Mouse (Mus musculus) activated CD4-positive, CD25-positive, alpha-beta regulatory T cell, adult 4 months (primary cell): Measurements from ENCODE around the gene Nkx2-3. TPM values are rescaled to one million over a fixed set of nuclear protein-coding genes. Genes with fewer than 3 reads are reported as not detected.

Source experiments
- polyA plus RNA-seq, 2 experiments: library from polyadenylated mRNA; unstranded; fragments of 100-300 nt; shearing (Covaris generic); gene quantifications; one replicate each; pipeline ENCODE4 v1.2.1; 2017

The Nkx2-3 gene
- polyA plus RNA-seq, 2 experiments from 2014 or later = not detected

Other genes starting within 250 kb of the Nkx2-3 start
- gene Hpse2, start 224.0 kb upstream of the Nkx2-3 start, polyA plus RNA-seq = under 1 TPM in 1 of 2 experiments, not detected in 1; 0.08 TPM
- gene Cnnm1, start 171.9 kb upstream of the Nkx2-3 start, polyA plus RNA-seq = not detected
- 10 to 100 TPM; 37.1 to 54.8 TPM for gene Got1, start 87.7 kb upstream of the Nkx2-3 start, polyA plus RNA-seq
- gene Slc25a28, start 62.6 kb downstream of the Nkx2-3 start, polyA plus RNA-seq = 10 to 100 TPM in 1 of 2 experiments, 1 to 10 TPM in 1; 8.3 to 10.8 TPM
- 1 to 10 TPM; 8.0 TPM for gene Entpd7, start 77.3 kb downstream of the Nkx2-3 start, polyA plus RNA-seq
- 10 to 100 TPM; 12.3 to 19.9 TPM for gene Cutc, start 140.7 kb downstream of the Nkx2-3 start, polyA plus RNA-seq
- gene Cox15, start 140.7 kb downstream of the Nkx2-3 start, polyA plus RNA-seq = 1 to 10 TPM; 6.6 to 8.1 TPM
- not detected for gene Abcc2, start 169.9 kb downstream of the Nkx2-3 start, polyA plus RNA-seq